8 mouse cellular contexts compared by ENCODE assay signal in the genomic region with DNA sequence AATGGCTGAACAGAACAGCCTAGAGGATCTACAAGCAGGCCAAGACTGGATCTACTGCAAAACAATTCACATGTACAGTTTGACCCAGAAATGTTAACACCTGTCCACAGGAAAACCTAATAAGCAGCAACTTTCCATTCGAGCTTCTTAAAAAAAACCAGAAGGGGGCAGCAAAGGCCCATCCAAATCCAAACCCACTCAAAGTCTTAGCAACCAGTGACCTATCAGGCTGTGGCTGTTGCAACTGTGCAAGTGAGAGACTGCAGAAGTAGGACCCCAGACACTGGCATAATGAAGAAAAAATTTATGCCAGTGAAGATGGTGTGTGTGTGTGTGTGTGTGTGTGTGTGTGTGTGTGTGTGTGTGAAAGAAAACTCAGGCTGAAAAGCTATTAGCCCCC.
DNase-seq lines count a peak whose midpoint lies in the region; ATAC-seq lines count a peak whose summit lies in the region.

No protein-coding gene starts in this region.

- intact Hi-C loops in heart, postnatal 36 days (cut with DNase I), result loop anchor here (1.0 to 2.0 kb wide), 2 partner anchors 30 to 119 kb away; no protein-coding TSS in a partner anchor
- intact Hi-C loops in left cerebral cortex, postnatal 4 days (cut with DNase I), result loop anchor here (5.0 kb wide), 1 partner anchor 124 kb away; no protein-coding TSS in a partner anchor

- DNase-seq in ovary, postnatal 14 days (ENCODE audit: low spot score), result peak; percentile 27
- DNase-seq in ovary, adult 18-20 months (ENCODE audit: low spot score), result no peak
- DNase-seq in adrenal gland, adult 2 months, result peak; percentile 55
- peak; percentile 61 for DNase-seq in embryo, embryonic 10 days (ENCODE audit: low spot score)
- DNase-seq in heart, postnatal 36 days, result peak; percentile 45 to 53
- DNase-seq in left cerebral cortex, postnatal 4 days, result peak; percentile 47
- DNase-seq in ovary, postnatal 10 days (ENCODE audit: low spot score), result no peak

- ATAC-seq in neutrophil, adult 5-6 weeks (ENCODE audit: extremely low read depth, insufficient number of reproducible peaks, low FRiP score, poor library complexity, severe bottlenecking), result peak; percentile 74

Comparison
In these comparisons a context has a peak if more than half of its experiments do, and no peak if none do; other contexts are left out.
1. DNase-seq: peak in ovary, postnatal 14 days (single experiment), adrenal gland, adult 2 months (single experiment), embryo, embryonic 10 days (single experiment), heart, postnatal 36 days (2 of 2) and left cerebral cortex, postnatal 4 days (single experiment); none in ovary, adult 18-20 months (single experiment) and ovary, postnatal 10 days (single experiment).